Mouse (Mus musculus) heart, embryonic 16.5 days (tissue): ENCODE measurements around the gene Fam217a. TPM values are rescaled to one million over a fixed set of nuclear protein-coding genes. Genes with fewer than 3 reads are reported as not detected.
"Not testable (repeated sequence)": the region's sequence is repeated elsewhere in the genome, so short reads cannot be mapped to it uniquely, and the experiment has no call there.

Experiments used
- ATAC-seq: fragments of 200-750 bp; cut with Nextera tagmentation; replicated peaks from 2 replicates; pipeline ENCODE4 v1.8.0; 2017; ENCODE audit warnings: moderate number of reproducible peaks; ENCODE audit not compliant: insufficient read depth, low FRiP score; ENCODE audit errors: extremely low read depth
- H3K27ac ChIP-seq: fragments of 300-500 bp; sonication (generic); 2 replicates; pipeline ENCODE4 v1.5.1; 2014; ENCODE audit warnings: mild to moderate bottlenecking, low read length, control low read depth, moderate library complexity
- H3K27me3 ChIP-seq: fragments of 300-500 bp; sonication (generic); 2 replicates; pipeline ENCODE4 v1.6.1; 2014; ENCODE audit warnings: low read length, mixed read lengths; ENCODE audit not compliant: control insufficient read depth, insufficient read depth
- H3K36me3 ChIP-seq: fragments of 300-500 bp; sonication (generic); 2 replicates; pipeline ENCODE4 v1.6.1; 2014; ENCODE audit not compliant: control insufficient read depth, insufficient read depth
- H3K4me1 ChIP-seq: fragments of 300-500 bp; sonication (generic); 2 replicates; pipeline ENCODE4 v1.6.1; 2014; ENCODE audit warnings: low read length, mixed read lengths; ENCODE audit not compliant: control insufficient read depth, insufficient read depth
- H3K4me2 ChIP-seq: fragments of 300-500 bp; sonication (generic); 2 replicates; pipeline ENCODE4 v1.6.1; 2014; ENCODE audit warnings: low read depth, mild to moderate bottlenecking, control low read depth, low read length
- H3K4me3 ChIP-seq: fragments of 300-500 bp; sonication (generic); 2 replicates; pipeline ENCODE4 v1.5.1; 2014; ENCODE audit warnings: mild to moderate bottlenecking, control low read depth, low read length
- H3K9ac ChIP-seq: fragments of 300-500 bp; sonication (generic); 2 replicates; pipeline ENCODE4 v1.6.1; 2014; ENCODE audit warnings: low read length, control low read depth
- H3K9me3 ChIP-seq: fragments of 300-500 bp; sonication (generic); replicated peaks from 2 replicates; pipeline ENCODE4 v1.6.1; 2016; ENCODE audit warnings: low read length; ENCODE audit not compliant: control insufficient read depth
- WGBS: fragments of 180-500 bp; shearing (Covaris S2); extraction: QIAGEN DNeasy Blood & Tissue Kit; methylation state at CpG from one replicate; pipeline ENCODE4 v1.1.7; 2014; 5-methylcytosine and 5-hydroxymethylcytosine counted together
- polyA plus RNA-seq: library from polyadenylated mRNA; unstranded; fragments of >200 nt; fragmentation: Nextera tagmentation; extraction: Ambion mirVana; gene quantifications from 2 replicates; pipeline ENCODE4 v1.2.1, GENCODE M21; 2015

Fam217a gene
- polyA plus RNA-seq, 1 experiment from 2014 or later, result 1.6 TPM

GRCm38 (mm10) chr13:34876481-34876880 is 47.6 kb downstream of the Fam217a start:
- WGBS, result 1% methylated on average over 3 of the region's 3 CpGs

GRCm38 (mm10) chr13:34875741-34876445 is 48.2 kb downstream of the Fam217a start:
- ATAC-seq, result peak; percentile 50
- Histone ChIP-seq H3K9me3 (no peaks in the 10 kb centered on the region), H3K27ac (peak overlapping the region; percentile 99), H3K27me3 (no peaks in the 10 kb centered on the region), H3K4me1 (peaks cover 13% of the 10 kb centered on the region), H3K4me3 (peak overlapping the region; percentile 96), H3K9ac (peak overlapping the region; percentile 99), H3K4me2 (peak overlapping the region; percentile 93), H3K36me3 (no peaks in the 10 kb centered on the region)
- WGBS, result under 1% methylated on average over 50 of the region's 50 CpGs

More at GRCm38 (mm10) chr13:34876481-34876880, 47.6 kb downstream of the Fam217a start:
- Histone ChIP-seq H3K9ac (peak overlapping the region; percentile 99), H3K36me3 (no peaks in the 10 kb centered on the region), H3K4me1 (peaks cover 13% of the 10 kb centered on the region), H3K4me2 (peak overlapping the region; percentile 93), H3K27ac (peak overlapping the region; percentile 99), H3K27me3 (no peaks in the 10 kb centered on the region), H3K9me3 (no peaks in the 10 kb centered on the region), H3K4me3 (peak overlapping the region; percentile 96)
- ATAC-seq, result no peak

DNA sequence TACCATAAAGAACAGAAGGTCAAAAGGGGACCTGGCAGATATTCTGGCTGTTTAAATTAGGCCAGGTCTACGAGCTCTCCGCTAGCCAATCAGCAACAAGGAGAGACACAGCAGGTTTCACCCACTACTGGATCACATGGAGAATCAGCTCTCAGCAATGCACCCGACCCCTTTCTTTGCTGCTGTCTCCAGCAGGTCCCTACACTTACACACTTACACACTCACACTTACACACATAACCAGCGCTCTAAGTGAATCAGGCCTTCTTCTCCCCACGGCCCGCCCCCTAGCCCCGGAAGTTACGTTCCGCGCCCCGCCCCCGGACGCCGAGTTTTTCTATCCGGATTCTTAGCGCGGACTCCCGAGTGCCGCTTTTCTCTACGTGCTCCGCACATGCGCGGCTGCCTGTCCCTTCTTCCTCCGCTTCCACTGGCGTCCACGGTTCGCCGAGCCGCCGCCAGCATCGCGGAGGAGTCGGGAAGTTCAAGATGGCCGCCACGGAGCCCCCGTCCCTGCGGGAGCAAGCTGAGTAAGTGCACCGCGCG is 48.9 kb downstream of the Fam217a start, which contains the start of gene Prpf4b:
TSS of gene Prpf4b (plus strand) at position 137 of the 545 bp plus-strand sequence.
- Histone ChIP-seq H3K9me3 (no peaks in the 10 kb centered on the region), H3K36me3 (no peaks in the 10 kb centered on the region), H3K27ac (peak within 1 kb of the TSS; percentile 99), H3K4me3 (peak within 1 kb of the TSS; percentile 96), H3K4me2 (peak within 1 kb of the TSS; percentile 93), H3K4me1 (peaks cover 13% of the 10 kb centered on the region), H3K27me3 (no peaks in the 10 kb centered on the region), H3K9ac (peak within 1 kb of the TSS; percentile 99)
- under 1% methylated on average over 40 of the region's 40 CpGs for WGBS
- peak; percentile 81 for ATAC-seq

DNA sequence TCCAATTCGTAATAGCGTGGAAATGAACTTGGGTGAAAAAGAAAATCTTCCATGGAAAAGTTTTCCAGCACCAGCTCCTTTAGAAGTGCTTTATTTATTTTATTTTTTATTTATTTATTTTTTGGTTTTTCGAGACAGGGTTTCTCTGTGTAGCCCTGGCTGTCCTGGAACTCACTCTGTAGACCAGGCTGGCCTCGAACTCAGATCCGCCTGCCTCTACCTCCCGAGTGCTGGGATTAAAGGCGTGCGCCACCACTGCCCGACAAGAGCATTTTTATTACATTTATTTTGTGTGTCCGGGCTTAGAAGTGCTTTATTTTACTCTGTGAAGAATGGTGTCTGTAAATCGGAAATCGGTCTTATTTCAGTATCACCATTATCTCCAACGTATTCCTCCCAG is 49.4 kb downstream of the Fam217a start:
- H3K4me2 ChIP-seq, result peak overlapping the region; percentile 79
- not testable (repeated sequence) for ATAC-seq, H3K27me3 ChIP-seq, H3K36me3 ChIP-seq, H3K9me3 ChIP-seq
- H3K27ac ChIP-seq, result peak overlapping the region; percentile 99
- 17% methylated on average over 13 of the region's 13 CpGs for WGBS
- H3K9ac ChIP-seq, result peak overlapping the region; percentile 99
- peak overlapping the region; percentile 96 for H3K4me3 ChIP-seq
- peaks cover 13% of the 10 kb centered on the region for H3K4me1 ChIP-seq

GRCm38 (mm10) chr13:34873801-34874681 is 50.1 kb downstream of the Fam217a start:
- WGBS, result 4% methylated on average over 45 of the region's 45 CpGs
- peak overlapping the region; percentile 79 for H3K4me2 ChIP-seq
- peaks cover 12% of the 10 kb centered on the region for H3K4me1 ChIP-seq
- peak overlapping the region; percentile 96 for H3K4me3 ChIP-seq
- no peaks in the 10 kb centered on the region for H3K36me3 ChIP-seq
- no peaks in the 10 kb centered on the region for H3K9me3 ChIP-seq
- peak; percentile 88 for ATAC-seq
- no peaks in the 10 kb centered on the region for H3K27me3 ChIP-seq
- peak overlapping the region; percentile 99 for H3K9ac ChIP-seq
- H3K27ac ChIP-seq, result peak overlapping the region; percentile 99

DNA sequence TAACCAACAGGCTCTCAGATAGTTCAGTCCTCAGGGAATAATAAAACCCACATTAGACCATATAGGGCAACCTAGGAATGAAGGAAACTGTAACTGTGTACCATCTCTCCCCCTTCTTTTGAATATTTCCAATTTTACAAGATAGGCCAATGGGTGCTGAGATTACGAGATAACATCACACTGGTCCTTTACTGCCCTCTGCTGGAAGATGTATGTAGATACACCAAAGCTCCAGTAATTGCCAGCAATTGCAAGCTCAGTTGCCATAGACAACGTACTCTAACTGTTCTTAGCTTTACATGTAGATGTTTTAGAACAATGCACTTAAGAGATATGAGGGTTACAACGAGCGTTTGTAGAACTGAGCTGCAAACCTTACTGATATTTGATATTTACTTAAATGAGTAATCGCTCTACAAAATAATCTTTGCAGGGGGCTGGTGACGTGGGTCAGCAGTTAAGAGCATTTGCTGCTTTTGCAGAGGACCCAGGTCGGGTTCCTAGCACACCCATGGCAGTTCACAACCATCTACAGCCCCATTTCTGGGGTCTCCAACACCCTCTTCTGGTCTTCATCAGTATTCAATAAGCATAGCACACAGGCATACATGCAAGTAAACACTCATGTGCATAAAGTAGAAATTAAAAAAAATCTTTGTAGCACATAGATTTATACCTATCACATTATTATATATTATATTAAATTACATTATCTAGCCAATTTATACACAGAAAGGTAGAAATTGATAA is 59.5 kb downstream of the Fam217a start:
- Histone ChIP-seq H3K27me3 (no peaks in the 10 kb centered on the region), H3K4me1 (no peaks in the 10 kb centered on the region), H3K36me3 (no peaks in the 10 kb centered on the region), H3K27ac (no peak overlapping the region), H3K4me2 (no peak overlapping the region), H3K9me3 (no peaks in the 10 kb centered on the region), H3K4me3 (no peak overlapping the region), H3K9ac (no peak overlapping the region)
- no peak for ATAC-seq
- 38% methylated on average over 7 of the region's 7 CpGs for WGBS

- H3K4me3 ChIP-seq, H3K4me1 ChIP-seq, H3K9me3 ChIP-seq, H3K36me3 ChIP-seq, ATAC-seq, H3K27me3 ChIP-seq, H3K27ac ChIP-seq, H3K9ac ChIP-seq, H3K4me2 ChIP-seq: not testable (repeated sequence)
- WGBS, result 33% methylated on average over 8 of the region's 8 CpGs
Measured at GRCm38 (mm10) chr13:34861166-34861565, 62.9 kb downstream of the Fam217a start.
